Mouse (Mus musculus) neural tube, embryonic 11.5 days (tissue): ENCODE results near the gene Zfp618. TPM values are rescaled to one million over a fixed set of nuclear protein-coding genes. Genes with fewer than 3 reads are reported as not detected.

Experiments used
- ATAC-seq: fragments of 200-750 bp; cut with Nextera tagmentation; 2 replicates; pipeline ENCODE4 v1.8.0; 2017; ENCODE audit warnings: moderate number of reproducible peaks, mild to moderate bottlenecking, moderate TSS enrichment, moderate library complexity; ENCODE audit not compliant: insufficient read depth, low FRiP score, low TSS enrichment
- DNase-seq: peaks from one replicate; pipeline ENCODE4 v3.0.0-alpha.2; 2015; ENCODE audit warnings: low spot score
- H3K27ac ChIP-seq: fragments of 300-500 bp; sonication (generic); 2 replicates; pipeline ENCODE4 v1.5.1; 2014; ENCODE audit warnings: low read depth, mild to moderate bottlenecking, low read length
- H3K27me3 ChIP-seq: fragments of 300-500 bp; sonication (generic); 2 replicates; pipeline ENCODE4 v1.6.1; 2014; ENCODE audit warnings: mild to moderate bottlenecking, low read length, mixed read lengths; ENCODE audit not compliant: control insufficient read depth, insufficient read depth
- H3K36me3 ChIP-seq: fragments of 300-500 bp; sonication (generic); 2 replicates; pipeline ENCODE4 v1.6.1; 2014; ENCODE audit warnings: mild to moderate bottlenecking, low read length, moderate library complexity, mixed read lengths; ENCODE audit not compliant: control insufficient read depth, insufficient read depth
- H3K4me1 ChIP-seq: fragments of 300-500 bp; sonication (generic); 2 replicates; pipeline ENCODE4 v1.6.1; 2014; ENCODE audit warnings: low read length, mixed read lengths; ENCODE audit not compliant: control insufficient read depth, insufficient read depth
- H3K4me2 ChIP-seq: fragments of 300-500 bp; sonication (generic); 2 replicates; pipeline ENCODE4 v1.6.1; 2014; ENCODE audit warnings: low read depth, mild to moderate bottlenecking, moderate library complexity
- H3K4me3 ChIP-seq: fragments of 300-500 bp; sonication (generic); 2 replicates; pipeline ENCODE4 v1.5.1; 2014; ENCODE audit warnings: low read depth, low read length
- H3K9ac ChIP-seq: fragments of 300-500 bp; sonication (generic); 2 replicates; pipeline ENCODE4 v1.6.1; 2014; ENCODE audit warnings: mild to moderate bottlenecking, low read length
- H3K9me3 ChIP-seq: fragments of 300-500 bp; sonication (generic); 2 replicates; pipeline ENCODE4 v1.6.1; 2016; ENCODE audit warnings: low read length; ENCODE audit not compliant: control insufficient read depth
- WGBS: fragments of 180-500 bp; shearing (Covaris S2); extraction: QIAGEN DNeasy Blood & Tissue Kit; methylation state at CpG from one replicate; pipeline ENCODE4 v1.1.7; 2014; 5-methylcytosine and 5-hydroxymethylcytosine counted together
- polyA plus RNA-seq: library from polyadenylated mRNA; unstranded; fragments of >200 nt; fragmentation: Nextera tagmentation; extraction: Ambion mirVana; gene quantifications from 2 replicates; pipeline ENCODE4 v1.2.1, GENCODE M21; 2014

Gene Zfp618
- polyA plus RNA-seq, 1 experiment from 2014 or later, result 54.3 TPM

- no peak overlapping the region for H3K4me3 ChIP-seq
- 95% methylated on average over 5 of the region's 5 CpGs for WGBS
- ATAC-seq, result no peak
Measured at GRCm38 (mm10) chr4:62969526-62969925, 4.2 kb downstream of the Zfp618 start.

GRCm38 (mm10) chr4:62971991-62972390, 6.6 kb downstream of the Zfp618 start:
- 85% methylated on average over 1 of the region's 1 CpGs for WGBS
- Histone ChIP-seq H3K27me3 (no peaks in the 10 kb centered on the region), H3K9ac (no peak overlapping the region), H3K36me3 (no peaks in the 10 kb centered on the region), H3K27ac (no peak overlapping the region), H3K4me1 (peaks cover 9% of the 10 kb centered on the region; the same call in 1 of the 2 replicates), H3K4me2 (no peak overlapping the region), H3K4me3 (no peak overlapping the region), H3K9me3 (no peaks in the 10 kb centered on the region)
- ATAC-seq (no peak), DNase-seq (no peak)

More at GRCm38 (mm10) chr4:62969526-62969925, 4.2 kb downstream of the Zfp618 start:
- Histone ChIP-seq H3K27ac (no peak overlapping the region), H3K9me3 (no peaks in the 10 kb centered on the region), H3K4me2 (no peak overlapping the region), H3K36me3 (no peaks in the 10 kb centered on the region), H3K27me3 (no peaks in the 10 kb centered on the region), H3K4me1 (peaks cover 9% of the 10 kb centered on the region; the same call in 1 of the 2 replicates), H3K9ac (no peak overlapping the region)
- DNase-seq, result no peak

- ATAC-seq (no peak), DNase-seq (no peak)
- Histone ChIP-seq H3K4me2 (no peak overlapping the region), H3K27ac (no peak overlapping the region), H3K27me3 (no peaks in the 10 kb centered on the region), H3K9me3 (no peaks in the 10 kb centered on the region), H3K4me1 (peaks cover 9% of the 10 kb centered on the region; the same call in 1 of the 2 replicates), H3K9ac (no peak overlapping the region), H3K36me3 (no peaks in the 10 kb centered on the region), H3K4me3 (no peak overlapping the region)
- 80% methylated on average over 3 of the region's 3 CpGs for WGBS
Measured at GRCm38 (mm10) chr4:62973086-62973485, 7.7 kb downstream of the Zfp618 start.

- H3K4me3 ChIP-seq, result no peak overlapping the region
- H3K36me3 ChIP-seq, result no peaks in the 10 kb centered on the region
- DNase-seq, result no peak
- H3K27ac ChIP-seq, result no peak overlapping the region
- WGBS, result 83% methylated on average over 2 of the region's 2 CpGs
- no peaks in the 10 kb centered on the region for H3K27me3 ChIP-seq
- peaks cover 12% of the 10 kb centered on the region for H3K4me1 ChIP-seq
- H3K9me3 ChIP-seq, result no peaks in the 10 kb centered on the region
- ATAC-seq, result no peak
- H3K4me2 ChIP-seq, result no peak overlapping the region
- H3K9ac ChIP-seq, result no peak overlapping the region
Measured at GRCm38 (mm10) chr4:62974901-62975300, 9.5 kb downstream of the Zfp618 start.

- Histone ChIP-seq H3K4me1 (peaks cover 12% of the 10 kb centered on the region), H3K9ac (no peak overlapping the region), H3K9me3 (no peaks in the 10 kb centered on the region), H3K27ac (no peak overlapping the region), H3K4me2 (no peak overlapping the region), H3K4me3 (no peak overlapping the region), H3K36me3 (no peaks in the 10 kb centered on the region), H3K27me3 (no peaks in the 10 kb centered on the region)
- WGBS, result 93% methylated on average over 6 of the region's 6 CpGs
- DNase-seq (no peak), ATAC-seq (no peak)
Measured at GRCm38 (mm10) chr4:62975541-62975940, 10.2 kb downstream of the Zfp618 start.

- Histone ChIP-seq H3K4me2 (no peak overlapping the region), H3K4me1 (peaks cover 6% of the 10 kb centered on the region; the same call in 1 of the 2 replicates), H3K4me3 (no peak overlapping the region), H3K9ac (no peak overlapping the region), H3K9me3 (no peaks in the 10 kb centered on the region), H3K27ac (no peak overlapping the region), H3K36me3 (no peaks in the 10 kb centered on the region), H3K27me3 (no peaks in the 10 kb centered on the region)
- 89% methylated on average over 6 of the region's 6 CpGs for WGBS
- ATAC-seq (no peak), DNase-seq (no peak)
Measured at GRCm38 (mm10) chr4:62977454-62977853, 12.1 kb downstream of the Zfp618 start.

- Histone ChIP-seq H3K4me2 (no peak overlapping the region), H3K9ac (no peak overlapping the region), H3K27me3 (no peaks in the 10 kb centered on the region), H3K4me1 (peaks cover 6% of the 10 kb centered on the region; the same call in 1 of the 2 replicates), H3K36me3 (no peaks in the 10 kb centered on the region), H3K9me3 (no peaks in the 10 kb centered on the region), H3K4me3 (no peak overlapping the region), H3K27ac (no peak overlapping the region)
- ATAC-seq, result no peak
- DNase-seq, result no peak
- 58% methylated on average over 10 of the region's 10 CpGs for WGBS
Measured at GRCm38 (mm10) chr4:62978501-62978911, 13.1 kb downstream of the Zfp618 start.

- no peaks in the 10 kb centered on the region for H3K36me3 ChIP-seq
- H3K27me3 ChIP-seq, result no peaks in the 10 kb centered on the region
- H3K9ac ChIP-seq, result no peak overlapping the region
- peaks cover 6% of the 10 kb centered on the region; the same call in 1 of the 2 replicates for H3K4me1 ChIP-seq
- H3K27ac ChIP-seq, result no peak overlapping the region
- no peaks in the 10 kb centered on the region for H3K9me3 ChIP-seq
- no peak overlapping the region for H3K4me2 ChIP-seq
- DNase-seq (no peak), ATAC-seq (no peak)
- WGBS, result 94% methylated on average over 2 of the region's 2 CpGs
- H3K4me3 ChIP-seq, result no peak overlapping the region
Measured at GRCm38 (mm10) chr4:62981572-62981971, 16.2 kb downstream of the Zfp618 start.

- peaks cover 3% of the 10 kb centered on the region; the same call in 1 of the 2 replicates for H3K4me1 ChIP-seq
- no peaks in the 10 kb centered on the region for H3K9me3 ChIP-seq
- ATAC-seq (no peak), DNase-seq (no peak)
- H3K27me3 ChIP-seq, result no peaks in the 10 kb centered on the region
- no peak overlapping the region for H3K9ac ChIP-seq
- H3K4me2 ChIP-seq, result no peak overlapping the region
- no peak overlapping the region for H3K27ac ChIP-seq
- H3K36me3 ChIP-seq, result no peaks in the 10 kb centered on the region
- H3K4me3 ChIP-seq, result no peak overlapping the region
- 94% methylated on average over 5 of the region's 5 CpGs for WGBS
Measured at GRCm38 (mm10) chr4:62983556-62983955, 18.2 kb downstream of the Zfp618 start.
